Mouse (Mus musculus) liver, postnatal 0 days (tissue): Measurements from ENCODE around the gene C8a. TPM values are rescaled to one million over a fixed set of nuclear protein-coding genes. Genes with fewer than 3 reads are reported as not detected.

ENCODE experiments used
- ATAC-seq: fragments of 200-750 bp; cut with Nextera tagmentation; 2 replicates; pipeline ENCODE4 v1.8.0; 2017; ENCODE audit warnings: mild to moderate bottlenecking, moderate library complexity
- DNase-seq: peaks from one replicate; pipeline ENCODE4 v3.0.0-alpha.2; 2016
- H3K27ac ChIP-seq: fragments of 300-500 bp; sonication (generic); 2 replicates; pipeline ENCODE4 v1.5.1; 2014; ENCODE audit warnings: antibody characterized with exemption, moderate library complexity, mild to moderate bottlenecking, low read depth
- H3K27me3 ChIP-seq: fragments of 300-500 bp; sonication (generic); 2 replicates; pipeline ENCODE4 v1.6.1; 2014; ENCODE audit warnings: low read length, control low read depth, mixed read lengths; ENCODE audit not compliant: insufficient read depth
- H3K36me3 ChIP-seq: fragments of 300-500 bp; sonication (generic); replicated peaks from 2 replicates; pipeline ENCODE4 v1.6.1; 2014; ENCODE audit warnings: mild to moderate bottlenecking, control low read depth, low read length, moderate library complexity, mixed read lengths; ENCODE audit not compliant: insufficient read depth
- H3K4me1 ChIP-seq: fragments of 300-500 bp; sonication (generic); 2 replicates; pipeline ENCODE4 v1.6.1; 2014; ENCODE audit warnings: antibody characterized with exemption, mild to moderate bottlenecking, control low read depth; ENCODE audit not compliant: insufficient read depth
- H3K4me2 ChIP-seq: fragments of 300-500 bp; sonication (generic); 2 replicates; pipeline ENCODE4 v1.6.1; 2014; ENCODE audit warnings: low read depth, mild to moderate bottlenecking, low read length, moderate library complexity, mixed read lengths
- H3K4me3 ChIP-seq: fragments of 300-500 bp; sonication (generic); 2 replicates; pipeline ENCODE4 v1.5.1; 2014; ENCODE audit warnings: low read depth, low read length
- H3K9ac ChIP-seq: fragments of 300-500 bp; sonication (generic); replicated peaks from 2 replicates; pipeline ENCODE4 v1.6.1; 2014; ENCODE audit warnings: mild to moderate bottlenecking, moderate library complexity
- H3K9me3 ChIP-seq: fragments of 300-500 bp; sonication (generic); 2 replicates; pipeline ENCODE4 v1.6.1; 2016; ENCODE audit warnings: mild to moderate bottlenecking, control low read depth, low read length, mixed read lengths
- CTCF ChIP-seq: sonication (generic); IDR thresholded peaks from 2 replicates; pipeline ENCODE4 v1.5.1; 2016; ENCODE audit warnings: antibody characterized with exemption, low read depth
- EP300 ChIP-seq: IDR thresholded peaks from 2 replicates; pipeline ENCODE4 v1.6.1; 2016; ENCODE audit warnings: antibody characterized with exemption, low read depth, mild to moderate bottlenecking
- WGBS: fragments of 180-500 bp; shearing (Covaris S2); extraction: QIAGEN DNeasy Blood & Tissue Kit; methylation state at CpG from one replicate; pipeline ENCODE4 v1.1.7; 2014; ENCODE audit not compliant: insufficient replicate concordance; 5-methylcytosine and 5-hydroxymethylcytosine counted together
- polyA plus RNA-seq: library from polyadenylated mRNA; unstranded; fragments of >200 nt; fragmentation: Nextera tagmentation; extraction: Ambion mirVana; gene quantifications from 2 replicates; pipeline ENCODE4 v1.2.1, GENCODE M21; 2015

Gene C8a
- polyA plus RNA-seq, 1 experiment from 2014 or later, result 33.1 TPM

DNA sequence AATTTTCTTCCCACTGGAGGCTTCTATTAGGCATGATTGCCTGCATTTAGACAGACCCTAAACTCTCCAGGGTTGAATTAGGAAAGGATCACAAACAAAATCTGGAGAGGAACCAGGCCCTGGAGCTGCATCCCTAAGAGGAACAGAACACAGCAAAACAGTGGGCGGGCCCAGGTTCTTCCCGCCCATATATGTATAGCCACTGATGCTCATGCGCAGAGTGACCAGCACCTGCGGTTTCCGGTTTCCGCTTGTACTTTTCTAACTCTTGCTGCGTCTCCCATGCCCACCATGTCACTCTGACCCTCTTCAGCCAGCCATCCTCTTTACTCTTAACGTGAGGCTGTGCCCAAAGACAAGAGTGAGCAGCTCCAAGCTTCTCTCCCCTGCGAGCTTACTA, 77.2 kb downstream of the C8a start:
- ATAC-seq (no peak), DNase-seq (no peak)
- Histone ChIP-seq H3K4me3 (no peak overlapping the region), H3K27me3 (no peaks in the 10 kb centered on the region), H3K9me3 (no peaks in the 10 kb centered on the region), H3K9ac (no peak overlapping the region), H3K36me3 (peaks cover 2% of the 10 kb centered on the region; the same call in 1 of the 2 replicates), H3K4me1 (peaks cover 4% of the 10 kb centered on the region; the same call in 1 of the 2 replicates), H3K27ac (no peak overlapping the region), H3K4me2 (no peak overlapping the region)
- 78% methylated on average over 9 of the region's 9 CpGs for WGBS
- TF ChIP-seq EP300, result no peak
- no peak for TF ChIP-seq CTCF

DNA sequence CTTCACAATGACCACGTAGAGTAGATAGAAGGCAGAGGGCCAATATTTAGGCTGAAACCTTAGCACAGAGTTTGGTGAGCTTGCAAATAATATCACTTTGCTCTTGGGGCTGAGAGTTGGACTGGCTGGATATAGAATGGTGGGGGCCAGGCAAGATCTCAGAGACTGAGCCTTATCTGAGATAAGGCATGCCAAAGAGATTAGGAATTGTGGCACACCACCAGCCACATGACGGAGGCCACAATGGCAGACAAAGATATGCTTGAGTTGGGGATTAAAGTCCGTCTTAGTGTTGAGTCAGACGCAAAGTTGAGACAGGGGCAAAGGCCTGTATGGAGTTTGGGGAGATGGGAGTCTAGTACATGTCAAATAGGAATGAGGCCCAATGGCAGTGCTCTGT, 84.1 kb downstream of the C8a start:
- H3K36me3 ChIP-seq, result 0 out of 2 replicates have a peak, but pooled peaks cover 6% of the 10 kb centered on the region
- WGBS, result 71% methylated on average over 4 of the region's 4 CpGs
- TF ChIP-seq EP300, result no peak

DNA sequence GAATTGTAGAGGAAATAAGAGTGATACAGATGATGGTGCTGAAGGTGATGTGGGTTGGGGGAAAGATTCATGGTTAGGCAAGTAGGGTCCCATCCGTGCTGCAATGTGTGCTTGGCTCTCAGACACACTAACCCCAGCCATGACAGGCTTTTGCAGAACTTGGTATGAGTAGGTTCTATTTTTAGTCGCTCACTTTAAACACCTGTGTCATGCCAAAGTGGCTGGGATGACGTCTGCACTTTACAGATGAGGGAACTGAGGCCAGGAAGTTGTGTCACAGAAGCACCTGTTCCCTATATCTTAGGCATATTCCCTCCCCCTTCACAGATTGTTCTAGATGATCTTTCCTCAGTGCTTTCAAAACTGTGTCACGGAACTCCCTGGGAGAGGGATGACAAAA, 93.9 kb downstream of the C8a start:
- DNase-seq, result no peak

More for the DNA sequence above, 84.1 kb downstream of the C8a start:
- Histone ChIP-seq H3K4me1 (no peaks in the 10 kb centered on the region), H3K9ac (no peak overlapping the region), H3K27me3 (no peaks in the 10 kb centered on the region), H3K27ac (no peak overlapping the region), H3K9me3 (no peaks in the 10 kb centered on the region), H3K4me3 (no peak overlapping the region), H3K4me2 (no peak overlapping the region)
- no peak for ATAC-seq
- DNase-seq, result no peak

DNA sequence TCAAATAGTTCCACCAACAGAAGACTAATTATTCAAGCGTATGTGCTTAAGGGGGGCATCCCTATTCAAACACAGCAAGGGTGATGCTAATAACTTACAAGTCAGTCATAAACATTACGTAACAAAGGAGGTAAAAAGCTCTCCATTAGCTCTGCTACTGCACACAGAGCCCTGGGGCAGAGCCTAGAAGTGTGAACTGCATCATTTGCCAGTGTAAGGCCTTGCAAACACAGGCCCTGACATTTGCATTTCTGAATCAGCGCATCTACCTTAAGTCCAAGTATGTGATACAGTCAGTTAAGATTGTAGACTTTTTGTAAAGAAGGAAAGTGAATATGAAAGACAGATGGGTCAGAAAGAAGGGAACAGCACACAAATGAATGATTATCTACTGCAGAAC, 94.8 kb downstream of the C8a start:
- H3K27me3 ChIP-seq, result no peaks in the 10 kb centered on the region
- H3K27ac ChIP-seq, result no peak overlapping the region
- DNase-seq, result no peak
- H3K9ac ChIP-seq, result no peak overlapping the region
- no peak overlapping the region for H3K4me3 ChIP-seq
- no peak for ATAC-seq
- TF ChIP-seq EP300 (no peak), CTCF (no peak)
- H3K9me3 ChIP-seq, result no peaks in the 10 kb centered on the region
- peaks cover 7% of the 10 kb centered on the region; the same call in 1 of the 2 replicates for H3K36me3 ChIP-seq
- no peak overlapping the region for H3K4me2 ChIP-seq
- WGBS, result 81% methylated on average over 3 of the region's 3 CpGs
- no peaks in the 10 kb centered on the region for H3K4me1 ChIP-seq

More for the DNA sequence above, 93.9 kb downstream of the C8a start:
- Histone ChIP-seq H3K4me2 (no peak overlapping the region), H3K9ac (no peak overlapping the region), H3K27me3 (no peaks in the 10 kb centered on the region), H3K9me3 (no peaks in the 10 kb centered on the region), H3K4me3 (no peak overlapping the region), H3K36me3 (peaks cover 7% of the 10 kb centered on the region; the same call in 1 of the 2 replicates), H3K27ac (no peak overlapping the region), H3K4me1 (no peaks in the 10 kb centered on the region)
- no peak for TF ChIP-seq CTCF
- no peak for TF ChIP-seq EP300
- no peak for ATAC-seq
- WGBS, result 60% methylated on average over 4 of the region's 4 CpGs

GRCm38 (mm10) chr4:104779460-104779859, 96.7 kb downstream of the C8a start:
- 56% methylated on average over 5 of the region's 5 CpGs for WGBS
- no peak overlapping the region for H3K4me2 ChIP-seq
- H3K27ac ChIP-seq, result no peak overlapping the region
- peak; percentile 31 for DNase-seq
- no peak overlapping the region for H3K9ac ChIP-seq
- peaks cover 7% of the 10 kb centered on the region; the same call in 1 of the 2 replicates for H3K36me3 ChIP-seq
- no peak for TF ChIP-seq EP300
- TF ChIP-seq CTCF, result no peak
- H3K9me3 ChIP-seq, result no peaks in the 10 kb centered on the region
- no peaks in the 10 kb centered on the region for H3K4me1 ChIP-seq
- peak; percentile 94 for ATAC-seq
- no peaks in the 10 kb centered on the region for H3K27me3 ChIP-seq
- H3K4me3 ChIP-seq, result no peak overlapping the region

DNA sequence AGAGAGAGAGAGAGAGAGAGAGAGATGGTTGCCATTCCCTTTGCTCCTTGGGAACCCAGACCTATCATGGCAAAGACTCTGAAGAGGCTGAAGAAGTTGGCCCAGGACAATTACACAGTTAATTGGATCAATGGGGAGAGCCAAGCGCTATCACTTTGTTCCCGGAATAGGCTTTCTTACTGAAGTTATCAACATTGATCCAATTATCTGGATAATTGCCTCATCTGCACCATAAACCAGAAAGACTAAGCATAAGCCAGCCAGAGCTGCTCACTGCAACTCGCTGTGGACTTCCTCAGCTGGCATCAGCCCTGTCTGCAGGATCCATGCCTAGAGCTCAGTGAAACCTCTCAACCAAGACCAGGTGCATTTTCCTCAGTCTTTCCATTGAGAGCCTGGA, 100.6 kb downstream of the C8a start:
- Histone ChIP-seq H3K4me1 (no peaks in the 10 kb centered on the region), H3K27me3 (no peaks in the 10 kb centered on the region), H3K36me3 (no peaks in the 10 kb centered on the region), H3K27ac (no peak overlapping the region), H3K9me3 (no peaks in the 10 kb centered on the region), H3K4me2 (no peak overlapping the region), H3K4me3 (no peak overlapping the region), H3K9ac (no peak overlapping the region)
- WGBS, result 70% methylated on average over 3 of the region's 3 CpGs
- ATAC-seq, result no peak
- TF ChIP-seq CTCF (no peak), EP300 (no peak)
- DNase-seq, result no peak

- H3K27ac ChIP-seq, result no peak overlapping the region
- H3K4me2 ChIP-seq, result no peak overlapping the region
- no peaks in the 10 kb centered on the region for H3K27me3 ChIP-seq
- no peaks in the 10 kb centered on the region for H3K9me3 ChIP-seq
- 60% methylated on average over 4 of the region's 4 CpGs for WGBS
- H3K4me1 ChIP-seq, result no peaks in the 10 kb centered on the region
- DNase-seq, result no peak
- no peak overlapping the region for H3K4me3 ChIP-seq
- TF ChIP-seq EP300, result no peak
- no peak for TF ChIP-seq CTCF
- no peaks in the 10 kb centered on the region for H3K36me3 ChIP-seq
- ATAC-seq, result no peak
- no peak overlapping the region for H3K9ac ChIP-seq
Observed at GRCm38 (mm10) chr4:104770331-104770730, 105.9 kb downstream of the C8a start.
